Mouse (Mus musculus) limb, embryonic 14.5 days (tissue): Measurements from ENCODE around the gene Trpm5. TPM values are rescaled to one million over a fixed set of nuclear protein-coding genes. Genes with fewer than 3 reads are reported as not detected.

Experiments used
- ATAC-seq: fragments of 200-750 bp; cut with Nextera tagmentation; 2 replicates; pipeline ENCODE4 v1.8.0; 2017; ENCODE audit warnings: low read depth, moderate number of reproducible peaks, moderate TSS enrichment; ENCODE audit not compliant: low FRiP score
- DNase-seq: peaks from one replicate; pipeline ENCODE4 v3.0.0-alpha.2; 2015; ENCODE audit warnings: low spot score
- H3K27ac ChIP-seq: fragments of 300-500 bp; sonication (generic); replicated peaks from 2 replicates; pipeline ENCODE4 v1.5.1; 2014; ENCODE audit warnings: low read depth, mild to moderate bottlenecking, low read length, moderate library complexity, mixed read lengths
- H3K27me3 ChIP-seq: fragments of 300-500 bp; sonication (generic); 2 replicates; pipeline ENCODE4 v1.6.1; 2014; ENCODE audit warnings: low read length, mixed read lengths; ENCODE audit not compliant: control insufficient read depth, insufficient read depth
- H3K36me3 ChIP-seq: fragments of 300-500 bp; sonication (generic); 2 replicates; pipeline ENCODE4 v1.6.1; 2014; ENCODE audit warnings: mild to moderate bottlenecking, low read length, moderate library complexity, mixed read lengths; ENCODE audit not compliant: control insufficient read depth, insufficient read depth
- H3K4me1 ChIP-seq: fragments of 300-500 bp; sonication (generic); 2 replicates; pipeline ENCODE4 v1.6.1; 2014; ENCODE audit warnings: antibody characterized with exemption, low read length, mixed read lengths; ENCODE audit not compliant: control insufficient read depth, insufficient read depth
- H3K4me2 ChIP-seq: fragments of 300-500 bp; sonication (generic); replicated peaks from 2 replicates; pipeline ENCODE4 v1.6.1; 2014; ENCODE audit warnings: low read depth, mild to moderate bottlenecking, low read length, moderate library complexity; ENCODE audit not compliant: severe bottlenecking
- H3K4me3 ChIP-seq: fragments of 300-500 bp; sonication (generic); replicated peaks from 2 replicates; pipeline ENCODE4 v1.5.1; 2014; ENCODE audit warnings: low read length
- H3K9ac ChIP-seq: fragments of 300-500 bp; sonication (generic); 2 replicates; pipeline ENCODE4 v1.6.1; 2014; ENCODE audit warnings: mild to moderate bottlenecking, low read depth, low read length, moderate library complexity; ENCODE audit not compliant: severe bottlenecking
- H3K9me3 ChIP-seq: fragments of 300-500 bp; sonication (generic); 2 replicates; pipeline ENCODE4 v1.6.1; 2016; ENCODE audit warnings: low read length; ENCODE audit not compliant: control insufficient read depth
- POLR2A ChIP-seq: fragments of 200-500 bp; IDR thresholded peaks from 2 replicates; pipeline ENCODE4 v1.8.0; 2012; ENCODE audit warnings: inconsistent platforms, mild to moderate bottlenecking, moderate library complexity, borderline replicate concordance; ENCODE audit not compliant: insufficient read depth, insufficient read length; ENCODE audit errors: extremely low read depth
- WGBS: fragments of 180-500 bp; shearing (Covaris S2); extraction: QIAGEN DNeasy Blood & Tissue Kit; methylation state at CpG from one replicate; pipeline ENCODE4 v1.1.7; 2014; 5-methylcytosine and 5-hydroxymethylcytosine counted together
- polyA plus RNA-seq, 2 experiments: library from polyadenylated mRNA; depleted of rRNA in 1 of 2; stranded (reverse) in 1 of 2; unstranded in 1 of 2; fragments of >200 nt; fragmentation: Nextera tagmentation in 1 of 2; extraction: Ambion mirVana in 1 of 2; gene quantifications; 2 replicates each; pipeline versions ENCODE4 v1.2.1 to v1.2.3; 2012 to 2014

Gene Trpm5
- polyA plus RNA-seq, 2 experiments, result 24.1 to 63.4 TPM

DNA sequence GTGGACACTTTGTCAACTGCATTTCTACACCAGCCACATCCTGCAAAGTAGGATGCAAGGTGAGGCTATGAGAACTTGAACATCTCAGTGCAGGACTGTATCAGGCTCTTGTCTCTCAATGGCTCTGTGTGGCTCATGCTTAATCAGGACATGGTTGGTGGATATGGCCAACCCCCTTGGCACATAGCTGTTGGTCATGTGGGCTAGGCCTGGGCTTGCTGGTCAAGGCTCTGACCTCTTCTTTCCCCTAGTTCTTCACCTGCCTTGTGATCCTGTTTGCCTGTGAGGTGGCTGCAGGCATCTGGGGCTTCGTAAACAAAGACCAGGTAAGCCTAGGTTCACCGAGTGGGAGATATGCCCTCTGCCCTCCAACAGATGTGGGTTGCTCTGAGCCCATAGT lies 28.8 kb downstream of the Trpm5 start:
- no peaks in the 10 kb centered on the region for H3K9me3 ChIP-seq
- H3K27ac ChIP-seq, result no peak overlapping the region
- peaks cover 11% of the 10 kb centered on the region for H3K4me1 ChIP-seq
- H3K36me3 ChIP-seq, result peaks cover 77% of the 10 kb centered on the region
- WGBS, result 87% methylated on average over 2 of the region's 2 CpGs
- DNase-seq (no peak), ATAC-seq (no peak)
- no peak overlapping the region for H3K4me3 ChIP-seq
- no peak overlapping the region for H3K9ac ChIP-seq
- TF ChIP-seq POLR2A, result no peak
- H3K4me2 ChIP-seq, result no peak overlapping the region
- H3K27me3 ChIP-seq, result no peaks in the 10 kb centered on the region

DNA sequence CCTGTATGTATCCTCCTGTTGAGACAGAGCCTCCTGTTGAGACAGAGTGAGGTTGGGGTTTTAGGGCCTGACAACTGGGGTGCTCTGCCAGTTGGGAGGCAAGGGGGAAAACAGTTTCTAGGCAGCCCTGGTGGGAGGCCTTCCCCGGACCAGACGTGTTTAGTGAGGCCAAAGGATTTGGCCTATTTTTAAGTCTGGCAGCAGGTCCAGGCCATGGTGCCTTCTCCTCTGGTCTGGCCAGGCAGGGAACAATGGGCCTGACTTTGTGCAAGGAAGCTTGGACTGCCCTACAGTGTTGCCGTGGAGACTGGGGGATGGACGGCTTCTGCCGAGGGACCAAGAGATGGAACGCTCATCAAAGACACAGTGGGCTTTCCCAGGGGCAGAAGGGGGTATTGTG lies 30.2 kb downstream of the Trpm5 start:
- ATAC-seq, result no peak
- no peak for TF ChIP-seq POLR2A
- peaks cover 87% of the 10 kb centered on the region for H3K36me3 ChIP-seq
- no peak overlapping the region for H3K4me2 ChIP-seq
- no peak for DNase-seq
- no peak overlapping the region for H3K9ac ChIP-seq
- no peak overlapping the region for H3K27ac ChIP-seq
- 88% methylated on average over 6 of the region's 6 CpGs for WGBS
- H3K9me3 ChIP-seq, result no peaks in the 10 kb centered on the region
- H3K27me3 ChIP-seq, result no peaks in the 10 kb centered on the region
- H3K4me1 ChIP-seq, result peaks cover 8% of the 10 kb centered on the region
- no peak overlapping the region for H3K4me3 ChIP-seq

- Histone ChIP-seq H3K27me3 (no peaks in the 10 kb centered on the region), H3K27ac (no peak overlapping the region), H3K4me1 (peaks cover 14% of the 10 kb centered on the region), H3K9me3 (no peaks in the 10 kb centered on the region), H3K4me2 (no peak overlapping the region), H3K9ac (no peak overlapping the region), H3K36me3 (peaks cover 90% of the 10 kb centered on the region), H3K4me3 (no peak overlapping the region)
- ATAC-seq (no peak), DNase-seq (no peak)
- WGBS, result 90% methylated on average over 2 of the region's 2 CpGs
- TF ChIP-seq POLR2A, result no peak
These were observed 31.7 kb downstream of the Trpm5 start for GRCm38 (mm10) chr7:143062704-143063103.

GRCm38 (mm10) chr7:143059202-143059870 lies 35.1 kb downstream of the Trpm5 start:
- no peak overlapping the region for H3K4me2 ChIP-seq
- no peak overlapping the region for H3K4me3 ChIP-seq
- H3K27ac ChIP-seq, result peak overlapping the region; percentile 65; the same call in 1 of the 2 replicates
- no peak overlapping the region for H3K9ac ChIP-seq
- no peaks in the 10 kb centered on the region for H3K9me3 ChIP-seq
- H3K36me3 ChIP-seq, result peaks cover 75% of the 10 kb centered on the region
- TF ChIP-seq POLR2A, result no peak
- H3K4me1 ChIP-seq, result peaks cover 44% of the 10 kb centered on the region
- 57% methylated on average over 5 of the region's 5 CpGs for WGBS
- DNase-seq, result peak; percentile 49
- ATAC-seq, result no peak
- H3K27me3 ChIP-seq, result no peaks in the 10 kb centered on the region

DNA sequence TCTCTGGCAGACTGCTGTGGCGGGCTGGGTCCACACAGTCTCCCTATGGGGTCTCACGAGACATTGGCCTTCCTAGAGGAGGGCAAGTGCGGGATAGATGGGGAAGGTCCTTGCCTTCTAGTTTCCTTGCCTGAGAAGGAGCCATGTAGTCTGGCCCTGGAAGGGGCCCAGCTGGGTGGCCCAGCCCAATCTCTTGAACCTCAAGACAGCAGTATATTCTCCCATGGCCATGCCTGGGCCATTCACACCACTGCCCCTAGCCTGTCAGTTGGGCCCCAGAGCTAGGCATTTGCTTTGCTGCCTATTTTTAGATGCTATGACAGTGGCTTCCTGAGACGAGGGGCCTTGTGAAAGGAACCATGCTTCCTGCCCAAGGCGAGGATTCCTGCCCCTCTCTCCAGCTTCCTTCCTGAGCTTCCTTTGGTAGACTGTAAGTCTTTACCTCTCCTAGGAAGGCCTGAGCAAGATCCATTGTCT lies 36.2 kb downstream of the Trpm5 start:
- 73% methylated on average over 5 of the region's 5 CpGs for WGBS
- H3K27me3 ChIP-seq, result no peaks in the 10 kb centered on the region
- H3K36me3 ChIP-seq, result peaks cover 65% of the 10 kb centered on the region
- no peak overlapping the region for H3K9ac ChIP-seq
- ATAC-seq, result no peak
- no peak overlapping the region for H3K4me3 ChIP-seq
- no peak for DNase-seq
- no peak overlapping the region for H3K4me2 ChIP-seq
- H3K27ac ChIP-seq, result peak overlapping the region; percentile 65
- TF ChIP-seq POLR2A, result no peak
- peaks cover 50% of the 10 kb centered on the region for H3K4me1 ChIP-seq
- no peaks in the 10 kb centered on the region for H3K9me3 ChIP-seq

- TF ChIP-seq POLR2A, result no peak
- Histone ChIP-seq H3K27me3 (no peaks in the 10 kb centered on the region), H3K9me3 (no peaks in the 10 kb centered on the region), H3K36me3 (peaks cover 59% of the 10 kb centered on the region), H3K27ac (peak overlapping the region; percentile 65), H3K4me2 (no peak overlapping the region), H3K4me3 (no peak overlapping the region), H3K4me1 (peaks cover 50% of the 10 kb centered on the region), H3K9ac (no peak overlapping the region)
- WGBS, result 83% methylated on average over 9 of the region's 9 CpGs
- DNase-seq (no peak), ATAC-seq (no peak)
These were observed 36.7 kb downstream of the Trpm5 start for GRCm38 (mm10) chr7:143057667-143058220.
